Mouse (Mus musculus) spleen, adult 2 months (tissue): Measurements from ENCODE around the gene Uhrf1. TPM values are rescaled to one million over a fixed set of nuclear protein-coding genes. Genes with fewer than 3 reads are reported as not detected.

Source experiments
- DNase-seq, 2 experiments: peaks; one replicate each; pipeline versions ENCODE4 v3.0.0 to v3.0.0-alpha.2; 2012 to 2021; ENCODE audit warnings: low spot score in 2 of 2, low read depth in 1 of 2
- H3K27ac ChIP-seq: fragments of 200-500 bp; 2 replicates; pipeline ENCODE4 v1.5.1; 2012; ENCODE audit warnings: low read length, inconsistent platforms; ENCODE audit not compliant: insufficient read depth
- H3K27me3 ChIP-seq: fragments of 200-500 bp; 2 replicates; pipeline ENCODE4 v1.6.1; 2012; ENCODE audit warnings: mild to moderate bottlenecking, moderate library complexity, low read length, inconsistent platforms; ENCODE audit not compliant: control insufficient read depth, insufficient read depth
- H3K36me3 ChIP-seq: fragments of 200-500 bp; 2 replicates; pipeline ENCODE4 v1.6.1; 2012; ENCODE audit warnings: mild to moderate bottlenecking, low read length, inconsistent platforms; ENCODE audit not compliant: control insufficient read depth, insufficient read depth
- H3K4me1 ChIP-seq: fragments of 200-500 bp; 2 replicates; pipeline ENCODE4 v1.6.1; 2011; ENCODE audit warnings: inconsistent platforms; ENCODE audit not compliant: control insufficient read depth, insufficient read depth, insufficient read length
- H3K4me3 ChIP-seq: fragments of 200-500 bp; 2 replicates; pipeline ENCODE4 v1.5.1; 2011; ENCODE audit warnings: mild to moderate bottlenecking, inconsistent platforms; ENCODE audit not compliant: insufficient read depth, insufficient read length; ENCODE audit errors: extremely low read depth
- CTCF ChIP-seq: fragments of 200-500 bp; IDR thresholded peaks from 2 replicates; pipeline ENCODE4 v1.5.1; 2011; ENCODE audit warnings: mild to moderate bottlenecking, inconsistent platforms; ENCODE audit not compliant: insufficient read depth, insufficient read length, insufficient replicate concordance; ENCODE audit errors: extremely low read depth
- POLR2A ChIP-seq: fragments of 200-500 bp; IDR thresholded peaks from 2 replicates; pipeline ENCODE4 v1.6.1; 2011; ENCODE audit warnings: low read depth, low read length, inconsistent platforms
- WGBS: fragments of 180-500 bp; shearing (Covaris S2); methylation state at CpG from one replicate; pipeline ENCODE4 v1.1.7; 2018; 5-methylcytosine and 5-hydroxymethylcytosine counted together
- polyA plus RNA-seq: library from polyadenylated mRNA; depleted of rRNA; stranded (reverse); fragments of >200 nt; gene quantifications from 2 replicates; pipeline ENCODE4 v1.2.3, GENCODE M21; 2012

Uhrf1 gene
- polyA plus RNA-seq, 1 experiment, result 16.5 TPM

GRCm38 (mm10) chr17:56345364-56345763 lies 42.2 kb downstream of the Uhrf1 start:
- Histone ChIP-seq H3K27ac (no peak overlapping the region), H3K27me3 (no peaks in the 10 kb centered on the region), H3K36me3 (no peaks in the 10 kb centered on the region), H3K4me1 (no peaks in the 10 kb centered on the region), H3K4me3 (no peak overlapping the region)
- DNase-seq, result no peak
- TF ChIP-seq POLR2A (no peak), CTCF (no peak)
- WGBS, result 79% methylated on average over 2 of the region's 2 CpGs

GRCm38 (mm10) chr17:56348128-56348527 lies 45.0 kb downstream of the Uhrf1 start:
- DNase-seq, result no peak
- H3K27me3 ChIP-seq, result no peaks in the 10 kb centered on the region
- TF ChIP-seq CTCF (no peak), POLR2A (no peak)
- no peak overlapping the region for H3K4me3 ChIP-seq
- WGBS, result 79% methylated on average over 4 of the region's 4 CpGs
- no peaks in the 10 kb centered on the region for H3K4me1 ChIP-seq
- H3K27ac ChIP-seq, result no peak overlapping the region
- peaks cover 2% of the 10 kb centered on the region; the same call in 1 of the 2 replicates for H3K36me3 ChIP-seq

DNA sequence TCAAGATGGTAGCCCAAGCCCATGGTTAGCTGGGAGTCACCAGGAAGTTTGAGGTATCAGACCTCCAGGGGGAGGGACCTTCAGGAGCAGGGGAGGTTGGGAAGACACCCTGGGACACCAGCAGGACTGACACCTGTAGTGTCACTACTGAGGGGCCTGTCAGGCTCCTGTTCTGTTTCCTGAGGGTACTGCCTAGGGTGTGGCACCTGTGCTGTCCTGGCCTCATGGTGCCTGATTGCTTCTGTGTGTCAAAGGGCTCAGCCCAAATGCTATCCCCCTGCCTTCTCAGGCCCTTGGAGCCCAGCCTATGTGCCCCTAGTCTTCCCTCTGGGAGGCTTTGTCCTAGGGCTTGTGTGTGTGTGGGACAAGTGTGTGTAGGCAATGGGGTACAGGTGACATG lies 45.5 kb downstream of the Uhrf1 start:
- no peaks in the 10 kb centered on the region for H3K4me1 ChIP-seq
- no peak for DNase-seq

GRCm38 (mm10) chr17:56350694-56351093 lies 47.6 kb downstream of the Uhrf1 start:
- peak; percentile 57 to 80 for DNase-seq
- no peaks in the 10 kb centered on the region for H3K4me1 ChIP-seq
- no peaks in the 10 kb centered on the region for H3K27me3 ChIP-seq
- H3K4me3 ChIP-seq, result no peak overlapping the region
- H3K36me3 ChIP-seq, result peaks cover 8% of the 10 kb centered on the region; the same call in 1 of the 2 replicates
- no peak overlapping the region for H3K27ac ChIP-seq
- TF ChIP-seq CTCF (peak; percentile 71; the same call in 1 of the 2 replicates), POLR2A (no peak)
- 25% methylated on average over 2 of the region's 2 CpGs for WGBS

More for the DNA sequence above, 45.5 kb downstream of the Uhrf1 start:
- H3K4me3 ChIP-seq, result no peak overlapping the region
- no peak for TF ChIP-seq CTCF
- TF ChIP-seq POLR2A, result no peak
- H3K27me3 ChIP-seq, result no peaks in the 10 kb centered on the region
- H3K36me3 ChIP-seq, result peaks cover 5% of the 10 kb centered on the region; the same call in 1 of the 2 replicates
- H3K27ac ChIP-seq, result no peak overlapping the region

DNA sequence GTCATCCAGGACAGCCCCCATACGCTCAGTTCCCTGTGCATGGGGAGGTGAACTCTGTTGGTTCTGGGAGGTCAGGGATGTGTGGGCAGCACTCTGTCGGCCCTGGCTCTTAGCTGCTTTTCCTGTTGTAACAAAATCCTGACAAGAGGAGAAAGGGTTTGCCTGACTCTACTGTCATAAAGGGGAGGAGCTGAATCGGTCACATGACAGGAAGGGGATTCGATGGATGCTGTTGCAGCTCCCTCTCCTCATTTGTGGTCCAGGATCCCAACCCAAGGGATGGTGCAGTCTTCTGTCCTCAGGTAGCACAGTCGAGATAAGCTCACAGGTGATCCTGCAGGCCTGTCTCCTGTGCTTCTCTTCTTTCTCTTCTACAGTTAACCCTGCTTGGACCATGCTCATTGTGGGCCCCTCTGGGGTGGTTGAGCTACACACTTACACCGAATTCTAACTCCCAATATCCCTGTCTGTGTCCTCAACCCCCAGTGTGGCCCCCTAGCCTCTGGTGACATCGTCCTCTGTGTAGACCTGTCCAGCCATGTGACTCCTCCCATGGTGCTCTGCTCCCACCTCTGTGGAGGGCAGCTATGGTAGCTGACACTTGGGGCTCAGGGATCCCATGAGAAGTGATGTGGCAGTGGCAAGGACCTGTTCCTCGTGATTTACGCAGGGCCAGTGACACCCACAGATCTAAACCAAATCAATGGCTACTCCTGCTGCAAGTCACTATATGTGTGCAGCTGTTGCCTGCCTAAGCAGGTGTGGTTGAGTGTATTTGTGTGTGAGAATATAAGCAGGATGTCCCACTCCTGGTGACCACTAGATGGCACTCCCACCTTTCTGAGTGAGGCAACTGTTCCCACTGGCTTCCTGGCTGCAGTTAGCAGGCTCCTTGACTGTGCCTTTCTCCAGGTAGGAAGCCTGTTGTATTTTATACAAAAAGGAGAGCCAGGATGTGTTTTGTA lies 54.1 kb downstream of the Uhrf1 start:
- TF ChIP-seq POLR2A (no peak), CTCF (peak; percentile 83; the same call in 1 of the 2 replicates)
- DNase-seq, result peak; percentile 47 to 59
- Histone ChIP-seq H3K4me3 (no peak overlapping the region), H3K27me3 (no peaks in the 10 kb centered on the region), H3K4me1 (no peaks in the 10 kb centered on the region), H3K36me3 (peaks cover 13% of the 10 kb centered on the region), H3K27ac (no peak overlapping the region)
- 68% methylated on average over 9 of the region's 9 CpGs for WGBS

GRCm38 (mm10) chr17:56359183-56359725 lies 56.1 kb downstream of the Uhrf1 start:
- no peaks in the 10 kb centered on the region for H3K4me1 ChIP-seq
- 87% methylated on average over 3 of the region's 3 CpGs for WGBS

More at GRCm38 (mm10) chr17:56359183-56359725, 56.1 kb downstream of the Uhrf1 start:
- peaks cover 7% of the 10 kb centered on the region for H3K36me3 ChIP-seq
- no peak for TF ChIP-seq POLR2A
- TF ChIP-seq CTCF, result no peak
- H3K27me3 ChIP-seq, result no peaks in the 10 kb centered on the region
- DNase-seq, result no peak
- no peak overlapping the region for H3K4me3 ChIP-seq
- H3K27ac ChIP-seq, result no peak overlapping the region
